Mouse (Mus musculus): ENCODE measurements at regions not wholly inside any gene's neighbourhood (a gene's known extent, or its start where the extent isn't known, plus 50 kb on each side); places are given as distances from the start of the nearest gene placed in this dataset.

DNA sequence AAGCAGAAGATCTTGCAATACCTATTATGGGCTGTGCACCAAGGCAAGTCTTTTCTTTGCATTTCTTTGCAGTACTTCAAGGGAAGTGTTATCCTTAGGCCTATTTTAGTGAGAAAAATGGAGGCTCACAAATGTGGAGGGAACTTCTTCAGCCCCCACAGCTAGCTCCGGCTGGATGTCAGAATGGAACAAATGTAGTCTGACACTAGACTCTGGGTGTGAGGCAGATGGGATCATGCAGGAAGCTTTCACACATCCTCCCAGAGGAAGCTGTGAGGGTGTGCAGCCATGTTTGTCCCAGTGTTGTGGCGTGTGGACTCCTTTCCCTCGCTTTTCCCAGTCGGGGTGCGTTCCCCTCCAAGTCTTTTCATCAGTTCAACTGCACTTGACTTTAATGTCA, 268.0 kb downstream of the Gm11011 start:
- no peak for DNase-seq

DNA sequence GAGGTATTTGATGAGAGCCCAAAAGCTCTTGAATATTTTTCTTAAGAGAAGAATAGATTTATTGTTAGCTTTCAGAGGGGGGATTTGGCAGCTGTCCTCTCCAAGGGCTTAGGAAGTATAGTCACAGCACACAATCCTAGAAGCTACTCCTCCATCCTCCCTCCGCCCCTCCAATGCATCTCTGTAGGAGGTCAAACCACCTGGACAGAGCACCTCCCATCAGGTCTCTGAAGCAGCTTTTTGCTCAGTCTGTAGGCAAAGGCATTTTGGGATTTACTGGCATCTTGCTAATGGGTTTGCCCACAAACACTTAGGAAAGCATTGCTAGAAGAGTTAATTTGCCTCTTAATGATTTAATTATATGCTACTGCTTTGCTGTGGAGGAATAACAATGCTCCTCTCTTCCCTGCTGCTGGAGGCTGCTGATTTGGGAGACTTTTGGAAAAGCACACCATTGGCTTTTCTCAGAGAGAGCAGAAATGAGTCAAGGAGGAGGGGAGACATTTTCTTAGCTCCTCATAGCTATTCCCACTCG, 273.1 kb downstream of the Gm11011 start:
- no peak for DNase-seq

DNA sequence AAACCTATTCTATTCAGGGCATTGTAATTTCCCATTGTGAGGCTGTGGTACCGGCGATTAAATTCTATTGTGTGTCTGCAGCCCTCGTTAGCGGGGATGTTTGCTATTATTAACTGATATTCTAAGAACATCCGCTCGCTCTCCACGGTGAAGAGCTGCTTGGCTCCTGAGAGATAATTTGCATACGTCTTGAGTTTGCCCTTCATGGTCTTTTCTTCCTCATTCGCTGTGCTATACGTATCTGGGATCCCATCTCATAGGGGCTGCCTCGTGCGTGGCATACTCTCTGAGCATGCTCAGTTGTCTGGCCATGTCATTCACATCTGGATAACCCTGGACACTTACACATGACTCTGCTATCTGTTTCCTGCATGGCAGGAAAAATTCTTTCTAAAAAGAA, 275.7 kb downstream of the Gm11011 start:
- DNase-seq = no peak

DNA sequence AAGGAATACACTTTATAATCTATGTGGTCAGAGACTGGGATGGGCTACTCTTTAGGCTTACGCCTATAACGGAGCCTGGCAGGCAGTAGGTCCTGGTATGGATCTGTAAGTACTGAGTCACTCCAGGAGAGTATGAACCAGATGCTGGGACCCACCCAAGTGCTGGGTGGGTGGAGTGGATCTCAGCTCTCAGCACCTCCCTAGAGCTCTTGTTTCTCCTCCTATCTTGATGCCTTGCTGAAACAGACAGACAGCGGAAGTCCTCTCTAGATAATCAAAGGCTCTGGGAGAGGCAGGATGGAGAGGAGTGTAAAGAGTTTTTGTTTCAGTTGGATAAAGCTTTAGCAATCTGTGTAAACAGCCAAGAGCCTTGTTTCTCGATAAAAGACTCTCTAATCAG, 276.2 kb downstream of the Gm11011 start:
- no peak for DNase-seq

DNA sequence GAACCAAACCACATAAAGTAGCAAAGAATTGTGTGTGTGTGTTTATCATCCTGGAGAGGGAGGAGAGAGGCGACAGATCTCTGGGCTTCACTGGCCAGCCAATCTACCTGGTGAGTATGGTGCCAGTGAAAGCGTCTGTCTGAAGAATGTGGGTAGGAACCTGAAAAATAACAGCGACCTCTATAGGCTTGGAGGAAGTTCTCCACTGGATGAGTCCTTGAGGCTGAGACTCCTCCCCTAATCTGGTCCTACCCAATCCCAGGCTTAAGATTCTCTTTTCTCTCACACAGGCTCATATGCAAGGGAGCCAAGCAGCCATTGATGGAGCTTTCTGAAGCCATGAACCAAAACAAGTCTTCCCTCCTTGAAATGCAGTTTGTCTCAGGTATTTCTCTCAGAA, 283.2 kb downstream of the Gm11011 start:
- no peak for DNase-seq

DNA sequence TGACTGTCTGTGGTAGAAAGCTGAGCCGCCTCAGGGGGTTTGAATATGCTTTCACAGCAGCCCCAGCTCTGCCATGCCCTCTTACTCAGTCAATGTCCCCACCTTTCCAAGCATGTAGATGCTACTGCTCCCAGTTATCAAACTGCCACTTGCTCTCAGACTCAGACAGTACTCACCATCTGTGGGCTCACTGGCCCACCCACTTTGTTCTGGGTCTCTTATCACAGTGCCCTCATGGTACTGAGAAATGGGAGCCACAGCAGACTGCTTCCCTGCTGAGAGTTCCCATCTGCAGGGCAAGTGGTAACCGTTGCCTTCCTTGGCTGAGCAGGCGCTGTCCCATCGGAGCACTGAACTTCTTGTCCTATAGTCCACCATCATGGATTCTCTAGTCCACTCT, 286.6 kb downstream of the Gm11011 start:
- no peak for DNase-seq

DNA sequence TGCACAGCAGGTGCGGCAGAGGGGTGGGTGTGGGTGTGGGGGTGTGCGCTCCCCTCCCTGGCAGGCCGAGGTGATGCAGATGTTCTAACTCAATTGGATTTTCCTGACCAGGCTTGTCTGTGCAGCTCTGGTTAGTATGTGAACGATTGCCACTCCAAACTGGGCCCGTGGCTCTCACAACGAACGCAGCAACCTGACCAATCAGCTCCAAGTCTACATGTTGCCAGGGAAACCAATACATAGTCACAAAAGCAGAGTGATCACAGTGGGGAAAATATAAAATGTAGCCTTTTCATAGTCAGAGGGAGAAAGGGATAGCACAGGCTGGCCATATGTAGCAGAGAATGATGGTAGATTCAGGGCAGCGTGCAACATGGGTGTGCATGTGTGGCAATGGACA, 287.1 kb downstream of the Gm11011 start:
- no peak for DNase-seq

DNA sequence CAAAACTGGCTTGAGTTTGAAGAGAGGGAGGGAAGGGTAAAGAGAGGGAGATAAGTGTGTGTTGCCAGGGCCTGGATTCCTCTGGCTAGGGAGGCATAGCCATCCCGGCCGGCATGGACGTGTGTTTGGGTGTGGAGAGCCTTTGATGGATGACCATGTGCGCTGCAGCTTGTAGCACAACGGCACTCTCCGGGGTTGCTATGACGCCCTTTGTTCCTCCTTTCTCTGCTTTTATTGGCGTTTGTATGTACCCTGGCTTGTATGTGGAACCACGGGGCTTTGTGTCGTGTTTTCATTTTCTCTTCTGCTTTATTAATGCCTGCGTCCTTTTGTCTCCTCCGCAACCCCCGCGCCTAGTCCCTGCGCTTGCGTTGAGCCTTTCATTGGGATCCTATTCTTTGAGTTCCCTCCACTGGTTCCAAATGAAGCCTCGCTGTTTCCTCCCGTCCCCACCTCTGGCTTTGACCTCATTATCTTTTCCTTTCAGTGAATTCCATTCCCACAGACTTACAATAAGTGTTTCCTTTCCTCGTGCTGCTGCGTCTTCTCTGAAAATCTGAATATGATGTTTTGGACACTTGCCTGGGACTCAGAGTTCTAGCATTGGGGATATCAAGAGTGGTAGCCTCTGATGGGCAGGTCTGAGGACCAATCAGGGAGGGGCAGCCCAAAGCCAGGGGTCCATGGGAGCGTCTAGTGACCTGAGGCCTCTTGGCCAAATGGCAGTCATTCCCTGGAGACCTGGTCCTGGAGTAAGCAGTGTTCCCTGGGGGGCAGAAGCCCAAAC, 289.5 kb downstream of the Gm11011 start:
- DNase-seq = peak; percentile 2

DNA sequence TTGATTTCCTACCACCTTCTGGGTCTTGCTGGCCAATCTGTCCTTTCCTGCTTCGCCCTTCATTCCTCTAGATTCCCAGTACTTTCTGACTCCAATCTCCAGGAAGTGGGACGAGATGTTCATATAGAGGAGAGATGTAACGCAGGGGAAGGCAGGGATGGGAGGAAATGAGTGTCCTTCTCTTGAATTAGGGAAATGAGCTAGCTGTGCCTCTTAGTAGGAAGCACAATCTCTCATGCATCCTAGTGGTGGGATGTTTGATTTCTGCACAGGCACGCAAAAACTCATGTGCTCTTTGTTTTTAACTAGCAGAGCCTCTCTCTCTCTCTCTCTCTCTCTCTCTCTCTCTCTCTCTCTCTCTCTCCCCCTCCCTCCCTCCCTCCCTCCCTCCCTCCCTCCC, 290.3 kb downstream of the Gm11011 start:
- no peak for DNase-seq

DNA sequence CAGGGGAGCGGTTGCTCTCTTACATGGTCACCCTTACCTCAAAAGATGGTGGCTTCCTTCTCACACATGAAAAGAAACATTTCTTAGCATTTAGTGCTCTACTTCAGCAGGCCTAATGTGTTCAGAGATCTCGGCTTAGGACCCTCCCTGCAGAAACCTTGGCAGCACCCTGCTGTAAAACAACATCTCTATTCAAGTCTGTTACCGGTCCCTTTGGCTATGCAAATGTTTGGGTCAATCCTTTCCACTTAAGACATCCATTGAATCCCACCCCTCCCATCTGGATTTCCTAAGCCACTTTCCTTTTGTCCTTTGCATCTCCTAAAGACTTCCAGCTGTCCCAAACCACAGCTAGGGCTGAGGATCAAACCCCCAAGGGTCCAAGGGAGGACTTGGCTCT, 294.2 kb downstream of the Gm11011 start:
- DNase-seq = no peak

DNA sequence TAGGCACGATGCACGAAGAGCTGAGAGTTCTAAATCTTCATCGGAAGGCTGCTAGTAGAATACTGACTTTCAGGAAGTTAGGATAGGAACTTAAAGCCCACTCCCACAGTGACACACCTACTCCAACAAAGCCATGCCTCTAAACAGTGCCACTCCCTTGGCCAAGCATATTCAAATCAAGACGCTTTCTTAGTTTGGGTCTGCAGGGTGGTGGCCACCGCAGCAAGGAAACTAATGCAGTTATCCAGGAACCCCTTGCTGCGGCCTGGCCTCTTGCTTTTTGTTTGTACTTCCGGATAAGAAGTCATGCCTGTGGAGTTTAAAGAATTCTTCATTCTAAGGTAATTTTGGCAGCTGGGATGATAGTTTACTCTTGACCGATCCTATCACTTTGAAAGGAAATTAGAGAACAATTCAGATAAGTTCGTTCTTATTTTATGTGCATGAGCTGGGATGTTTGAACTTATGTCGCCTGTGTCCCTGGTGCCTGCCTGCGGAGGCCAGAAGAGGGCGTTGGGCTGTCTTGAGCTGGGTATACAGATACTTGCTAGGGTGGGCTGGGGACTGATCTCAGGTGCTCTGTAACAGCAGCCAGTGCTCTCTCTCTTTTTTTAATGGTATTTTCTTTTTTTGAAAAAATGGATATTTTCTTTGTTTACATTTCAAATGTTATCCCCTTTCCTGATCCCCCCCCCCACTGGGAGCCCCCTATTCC, 298.5 kb downstream of the Gm11011 start:
- no peak for DNase-seq

DNA sequence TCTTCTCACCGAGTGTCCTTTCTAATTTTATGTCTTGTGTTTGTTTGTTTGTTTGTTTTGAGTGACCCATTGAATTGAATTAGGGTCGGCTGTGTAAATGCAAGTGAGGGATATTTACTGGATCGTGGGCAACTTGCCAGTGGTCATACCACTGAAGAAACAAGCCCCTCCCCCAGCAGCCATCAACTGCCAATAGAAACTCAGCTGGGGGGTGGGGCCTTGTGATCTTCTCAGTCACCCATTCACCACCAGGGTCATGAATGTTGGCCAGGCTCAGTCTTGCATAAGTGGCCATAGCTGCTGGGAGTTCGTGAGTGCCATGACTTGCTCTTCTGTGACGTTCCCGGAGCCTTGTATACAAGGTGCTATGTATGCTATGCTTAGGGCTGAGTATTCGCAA, 300.8 kb downstream of the Gm11011 start:
- no peak for DNase-seq

DNA sequence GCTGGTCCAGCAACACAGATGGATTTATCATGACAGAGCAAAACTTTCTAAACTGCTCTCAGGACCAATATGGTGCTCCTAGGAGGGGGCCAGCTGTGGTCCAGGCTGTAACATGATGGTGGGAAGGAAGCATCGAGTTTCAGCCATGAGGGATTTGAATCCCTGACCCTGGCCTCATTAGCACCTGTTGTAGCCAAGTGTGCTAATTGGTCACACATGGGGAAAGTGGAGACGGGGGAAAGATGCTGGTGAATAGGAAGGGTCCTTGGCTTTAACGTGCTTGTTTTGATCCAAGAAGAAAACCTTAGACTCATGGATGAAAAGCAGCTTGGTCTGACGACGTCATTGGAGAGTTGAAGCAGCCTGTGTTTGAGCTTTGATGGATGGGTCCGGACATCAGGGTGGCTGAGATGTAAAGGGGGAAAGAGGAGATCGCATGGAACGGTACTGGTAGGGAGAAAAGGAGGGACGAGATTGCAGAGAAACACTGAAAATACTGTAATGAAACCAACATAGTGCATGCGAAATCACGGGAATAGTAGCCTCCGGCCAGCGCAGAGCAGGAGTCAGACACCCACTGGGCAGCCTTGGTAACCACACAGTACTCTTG, 304.9 kb downstream of the Gm11011 start:
- no peak for DNase-seq

DNA sequence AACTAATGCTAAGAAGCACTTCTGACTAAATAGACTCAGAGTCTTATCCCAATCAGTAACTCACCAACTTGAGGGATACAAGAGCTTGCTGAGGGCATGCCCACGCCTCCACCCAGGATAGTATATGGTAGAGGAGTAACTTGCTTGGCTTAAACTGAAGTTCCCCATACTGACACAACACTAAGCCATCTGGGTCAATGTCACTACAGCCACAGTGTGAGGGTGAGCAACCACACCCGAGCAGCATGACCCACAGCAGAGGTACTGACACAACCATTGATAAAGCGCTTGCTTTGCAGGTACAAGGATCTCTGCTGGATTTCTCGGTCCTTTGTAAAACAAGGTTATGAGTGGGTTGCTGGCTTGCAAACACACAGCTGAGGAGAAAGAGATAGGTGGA, 312.2 kb downstream of the Gm11011 start:
- DNase-seq = no peak

DNA sequence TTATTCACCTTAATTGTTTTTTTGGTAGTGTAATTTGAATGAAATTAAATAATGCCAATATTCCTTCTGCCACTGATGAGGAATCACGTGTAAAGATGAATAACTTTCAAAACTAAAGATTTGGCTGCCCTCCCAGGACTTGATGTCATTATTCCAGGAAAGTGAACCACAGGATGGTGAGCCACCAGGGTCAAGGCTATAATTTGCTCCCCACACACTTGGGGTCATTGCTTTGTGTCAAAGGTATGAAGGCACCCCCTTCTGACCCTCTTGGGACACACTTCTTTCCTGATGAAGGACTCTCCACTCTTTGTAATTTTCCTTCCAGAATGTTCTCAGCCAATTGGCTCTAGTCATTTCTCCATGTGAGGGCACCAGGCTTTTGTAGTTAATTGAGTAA, 313.4 kb downstream of the Gm11011 start:
- DNase-seq = no peak

DNA sequence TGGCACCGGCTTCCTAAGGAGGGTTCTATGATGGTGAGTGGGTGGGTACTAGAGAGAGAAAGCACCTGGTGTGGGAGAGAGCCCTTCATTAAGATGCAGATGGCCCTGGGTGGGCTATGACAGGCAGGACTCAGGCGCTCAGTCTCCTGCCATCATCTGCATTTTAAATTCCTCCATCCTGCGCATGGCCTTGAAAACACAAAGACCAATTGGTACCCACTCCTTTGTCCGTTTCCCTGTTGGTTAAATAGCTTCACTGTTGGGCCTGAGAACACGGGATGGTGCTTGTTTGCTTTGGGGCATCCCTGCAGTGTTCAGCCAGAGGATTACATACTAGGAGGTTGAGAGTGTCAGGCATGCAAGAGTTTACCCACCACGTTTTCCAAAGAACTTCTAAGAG, 314.9 kb downstream of the Gm11011 start:
- DNase-seq = no peak

DNA sequence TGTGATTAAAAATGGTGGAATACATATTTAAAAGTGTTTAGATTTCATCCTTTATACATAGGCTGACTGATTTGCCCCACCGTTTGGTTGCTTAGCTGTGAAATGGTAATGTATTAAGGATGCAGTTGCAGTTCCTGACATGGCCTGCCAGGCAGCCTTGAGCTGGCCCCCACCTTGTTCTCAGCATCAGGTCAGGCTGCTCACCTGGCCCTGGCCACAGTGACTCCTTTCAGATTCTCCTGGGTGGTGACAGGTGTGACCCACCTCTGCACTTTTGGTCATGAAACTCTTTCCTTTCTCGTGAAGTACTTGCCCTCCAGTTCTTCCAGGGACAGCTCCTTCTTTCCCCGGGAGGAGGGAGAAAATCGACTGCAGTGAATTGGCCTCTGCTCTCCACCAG, 315.5 kb downstream of the Gm11011 start:
- DNase-seq = no peak

DNA sequence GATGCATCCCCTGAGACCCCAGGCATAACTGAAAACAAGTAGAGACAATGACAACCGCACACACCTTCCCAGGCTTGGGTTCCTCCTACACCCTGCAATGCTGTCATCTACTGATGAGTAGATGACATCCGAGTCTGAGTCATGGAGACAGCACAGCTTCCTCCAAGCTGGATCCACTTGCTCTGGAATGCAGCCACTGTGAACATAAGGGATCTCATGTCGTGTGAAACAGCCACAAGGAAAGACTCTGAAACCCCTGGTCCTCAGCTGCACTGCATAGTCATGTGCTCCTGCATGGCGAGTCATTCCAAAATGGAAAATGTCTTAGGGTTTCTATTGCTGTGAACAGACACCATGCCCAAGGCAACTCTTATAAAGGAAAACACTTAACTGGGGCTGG, 305.2 kb upstream of the Zfp64 start:
- DNase-seq = no peak

DNA sequence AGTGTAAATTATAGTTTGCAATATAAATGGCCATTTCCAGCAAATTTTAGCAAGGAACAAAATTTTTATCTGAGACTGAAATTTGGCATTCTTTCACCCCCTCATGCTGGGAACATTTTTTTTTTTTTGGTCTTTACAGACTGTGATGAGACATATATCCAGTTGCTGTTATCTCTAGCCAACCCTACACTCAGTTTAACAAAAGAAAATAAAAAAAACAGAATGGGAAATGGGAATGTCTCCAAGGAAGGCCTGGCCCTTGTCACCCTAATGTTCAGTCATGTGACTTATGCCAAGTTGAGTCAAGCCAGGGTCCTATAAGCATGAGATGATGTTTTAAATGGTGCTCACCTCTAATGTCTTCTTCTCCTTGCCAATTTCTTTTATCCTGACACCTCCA, 289.2 kb upstream of the Zfp64 start:
- no peak for DNase-seq

DNA sequence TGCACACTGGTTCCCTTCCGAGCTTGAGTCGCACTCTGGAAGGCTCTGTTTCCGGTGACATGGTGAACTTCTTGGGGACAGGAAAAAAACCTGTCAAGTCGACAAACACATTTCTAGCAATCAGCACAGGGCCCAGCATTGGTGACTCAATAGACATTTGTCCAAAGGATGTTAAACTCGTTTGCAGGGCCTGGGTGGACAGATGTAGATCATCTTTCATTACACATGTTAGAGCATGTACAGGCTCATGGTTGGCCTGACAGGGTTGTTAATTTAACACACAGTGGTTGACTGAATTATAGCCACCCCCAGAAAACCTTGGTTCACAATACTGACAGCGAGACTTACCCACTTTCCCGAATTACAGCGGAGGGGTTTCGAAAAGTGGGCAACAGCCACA, 288.6 kb upstream of the Zfp64 start:
- no peak for DNase-seq

DNA sequence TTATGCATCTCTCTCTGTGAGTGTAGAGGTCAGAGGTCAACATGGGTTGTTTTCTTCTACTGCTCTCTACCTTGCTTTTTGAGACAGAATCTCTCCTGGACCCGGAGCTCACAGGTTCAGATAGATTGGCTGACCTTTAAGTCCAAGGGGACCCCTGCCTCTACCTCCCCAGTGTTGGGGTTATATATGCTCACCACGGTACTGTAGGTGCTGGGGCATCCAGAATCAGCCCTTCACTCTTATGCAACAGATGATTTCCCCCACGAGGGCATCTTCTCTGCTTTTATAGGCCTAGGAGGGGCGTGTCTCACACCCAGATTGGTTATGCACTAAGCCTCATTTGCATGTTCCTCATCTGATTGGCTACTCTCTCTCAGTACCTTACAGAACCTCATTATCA, 282.5 kb upstream of the Zfp64 start:
- no peak for DNase-seq

DNA sequence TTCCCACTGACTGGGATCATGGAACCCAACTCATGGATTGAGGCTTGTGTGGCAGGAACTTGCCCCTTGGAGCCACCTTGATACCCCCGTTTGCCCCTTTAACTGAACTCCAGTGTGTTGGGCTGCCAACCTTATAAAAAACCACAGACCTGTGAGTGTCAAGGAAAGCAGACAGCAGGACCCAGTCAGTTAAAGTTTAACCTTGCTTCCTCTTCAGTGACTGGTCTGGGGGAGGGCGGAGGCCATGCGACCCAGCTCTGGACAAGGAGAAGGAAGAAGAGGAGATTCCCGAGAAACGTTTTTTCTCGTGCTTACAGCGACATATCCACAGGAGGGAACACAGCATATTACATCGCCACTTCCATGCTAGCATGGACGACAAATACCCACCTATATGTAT, 281.9 kb upstream of the Zfp64 start:
- peak; percentile 4 for DNase-seq

DNA sequence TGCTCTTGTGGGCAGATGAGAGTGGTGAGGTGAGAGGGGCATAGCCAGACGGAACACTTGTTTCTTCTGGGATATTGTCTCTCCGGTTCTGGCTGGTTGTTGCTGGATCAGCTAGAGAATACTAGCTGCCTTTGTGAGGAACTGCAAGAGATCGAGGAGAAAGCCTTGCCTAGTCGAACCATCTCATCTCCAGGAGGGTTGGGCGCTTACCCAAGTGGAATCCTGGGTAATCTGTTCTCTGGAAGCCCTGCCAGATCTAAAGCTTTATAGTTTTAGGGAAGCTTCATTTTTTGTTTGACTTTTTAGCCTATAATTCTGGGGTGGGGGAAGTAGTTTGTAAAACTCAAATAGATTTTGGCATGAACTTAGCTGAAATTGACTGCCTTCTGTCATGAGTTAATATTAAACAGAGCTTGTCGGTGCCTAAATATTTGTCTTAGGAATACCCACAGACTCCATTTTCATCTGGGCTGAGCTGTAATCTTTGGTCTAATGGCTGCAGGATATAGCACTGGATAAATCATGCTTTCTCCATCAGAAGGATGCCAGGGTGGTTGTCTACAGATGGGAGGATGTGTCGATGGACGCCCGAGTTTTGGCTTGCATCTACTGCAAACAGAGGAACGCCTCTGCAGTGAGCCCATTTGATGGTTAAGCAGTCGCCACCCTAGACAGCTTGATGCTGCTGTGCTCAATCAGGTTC, 279.1 kb upstream of the Zfp64 start:
- DNase-seq = no peak

All from kidney, adult 11 months (tissue).